Mouse (Mus musculus) adrenal gland, postnatal 25 days (tissue): ENCODE results near the gene Gm42791. TPM values are rescaled to one million over a fixed set of nuclear protein-coding genes. Genes with fewer than 3 reads are reported as not detected.

Experiments
- DNase-seq: peaks from one replicate; pipeline ENCODE4 v3.0.0; 2021; ENCODE audit warnings: mixed read lengths
- total RNA-seq: library from RNA; stranded (reverse); gene quantifications from 2 replicates; pipeline ENCODE4 v1.2.3, GENCODE M21; 2021

The Gm42791 gene
- total RNA-seq, 1 experiment from 2014 or later = 6.7 TPM

- DNase-seq = no peak
Measured at GRCm38 (mm10) chr5:148924051-148924450, 70.9 kb downstream of the Gm42791 start.

- DNase-seq = no peak
Measured at GRCm38 (mm10) chr5:148923408-148923807, 71.5 kb downstream of the Gm42791 start.

GRCm38 (mm10) chr5:148922773-148923172 lies 72.2 kb downstream of the Gm42791 start:
- DNase-seq = no peak

GRCm38 (mm10) chr5:148918049-148918448 lies 76.9 kb downstream of the Gm42791 start:
- no peak for DNase-seq

GRCm38 (mm10) chr5:148916775-148917174 lies 78.2 kb downstream of the Gm42791 start:
- no peak for DNase-seq

- DNase-seq = no peak
Measured at GRCm38 (mm10) chr5:148912262-148912661, 82.7 kb downstream of the Gm42791 start.

GRCm38 (mm10) chr5:148910066-148910465 lies 84.9 kb downstream of the Gm42791 start:
- no peak for DNase-seq

- no peak for DNase-seq
Measured at GRCm38 (mm10) chr5:148909402-148909801, 85.5 kb downstream of the Gm42791 start.

GRCm38 (mm10) chr5:148909057-148909395 lies 85.9 kb downstream of the Gm42791 start:
- DNase-seq = no peak

GRCm38 (mm10) chr5:148908191-148909056 lies 86.5 kb downstream of the Gm42791 start:
- DNase-seq = no peak

GRCm38 (mm10) chr5:148906305-148906704 lies 88.6 kb downstream of the Gm42791 start:
- DNase-seq = no peak

- DNase-seq = peak; percentile 22
Measured at GRCm38 (mm10) chr5:148904846-148905245, 90.1 kb downstream of the Gm42791 start.

- no peak for DNase-seq
Measured at GRCm38 (mm10) chr5:148899361-148899760, 95.6 kb downstream of the Gm42791 start.

GRCm38 (mm10) chr5:148897941-148898417 lies 97.0 kb downstream of the Gm42791 start:
- no peak for DNase-seq

- DNase-seq = no peak
Measured at GRCm38 (mm10) chr5:148897069-148897702, 97.8 kb downstream of the Gm42791 start.

- DNase-seq = no peak
Measured at GRCm38 (mm10) chr5:148896515-148896914, 98.4 kb downstream of the Gm42791 start.

GRCm38 (mm10) chr5:148895833-148896232 lies 99.1 kb downstream of the Gm42791 start:
- no peak for DNase-seq

GRCm38 (mm10) chr5:148895034-148895433 lies 99.9 kb downstream of the Gm42791 start:
- no peak for DNase-seq

GRCm38 (mm10) chr5:148890237-148890636 lies 104.7 kb downstream of the Gm42791 start:
- no peak for DNase-seq

GRCm38 (mm10) chr5:148888032-148888431 lies 106.9 kb downstream of the Gm42791 start:
- no peak for DNase-seq

GRCm38 (mm10) chr5:148885821-148886609 lies 108.9 kb downstream of the Gm42791 start:
- no peak for DNase-seq

- no peak for DNase-seq
Measured at GRCm38 (mm10) chr5:148883671-148884070, 111.3 kb downstream of the Gm42791 start.

- DNase-seq = no peak
Measured at GRCm38 (mm10) chr5:148879218-148879617, 115.7 kb downstream of the Gm42791 start.
